Mouse (Mus musculus) adipose tissue, adult 10 weeks (tissue): ENCODE results near the gene Cnbp. TPM values are rescaled to one million over a fixed set of nuclear protein-coding genes. Genes with fewer than 3 reads are reported as not detected.

ENCODE experiments used
- polyA plus RNA-seq: library from polyadenylated mRNA; stranded (reverse); fragments of 350-450 nt; fragmentation: Illumina TruSeq; extraction: RNeasy Lipid Tissue Mini Kit (QIAGEN cat#74804); gene quantifications from one replicate; pipeline ENCODE4 v1.2.3, GENCODE M21; 2014; ENCODE audit warnings: low read depth, low replicate concordance

Cnbp gene
- polyA plus RNA-seq, result 298 TPM

GRCm38 (mm10) chr6:87850900-87851614 lies at the start of gene Cnbp:
TSS of gene Cnbp (minus strand) at chr6:87851106.

GRCm38 (mm10) chr6:87887594-87888233 lies 36.8 kb upstream of the Cnbp start, which contains the start of gene Copg1:
TSS of gene Copg1 (plus strand) at chr6:87887814.

DNA sequence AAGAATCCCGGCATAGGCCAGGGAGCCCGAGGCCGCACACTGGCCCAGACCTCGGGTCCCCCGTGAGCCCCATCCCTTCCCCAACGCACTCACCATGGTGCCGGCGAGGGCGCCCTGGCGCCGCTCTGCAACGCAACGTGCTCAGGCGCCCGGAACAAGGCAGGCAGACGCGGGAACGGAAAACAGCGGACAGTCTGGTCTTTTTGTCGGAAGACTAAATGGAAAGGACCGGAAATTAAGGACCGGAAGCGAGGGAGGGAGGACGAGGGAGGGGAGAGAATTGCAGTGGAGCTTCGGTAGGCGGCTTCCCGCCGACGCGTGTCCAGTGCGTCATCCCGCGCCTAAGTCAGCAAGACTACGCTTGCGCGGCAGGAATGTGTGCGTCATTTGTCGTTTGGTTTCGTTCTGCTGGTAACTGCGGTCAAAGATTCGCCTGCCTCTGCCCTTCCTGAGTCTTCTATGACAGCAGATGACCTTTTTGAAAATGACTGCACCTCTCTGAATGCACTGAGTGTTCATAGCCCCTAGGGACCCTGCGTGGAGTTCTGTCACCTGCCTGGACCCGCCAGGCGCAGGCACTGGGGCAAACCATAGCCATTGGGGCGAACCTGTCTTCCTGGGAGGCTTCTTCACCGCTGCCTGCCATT lies 12.2 kb downstream of the Cnbp start, which contains the start of gene Isy1:
Isy1 (minus strand) TSS at position 248 of the 647 bp plus-strand sequence.

GRCm38 (mm10) chr6:87835695-87836094 lies 15.2 kb downstream of the Cnbp start, which contains the start of gene Gm45140:
TSS of gene Gm45140 (minus strand) at chr6:87835795.

GRCm38 (mm10) chr6:87811675-87812338 lies 39.1 kb downstream of the Cnbp start, which contains the start of gene Rab43:
TSS of gene Rab43 (minus strand) at chr6:87812164.

Other genes with a start within 250 kb of the Cnbp start
- gene Aplf, start 178.9 kb downstream of the Cnbp start, polyA plus RNA-seq, result 7.8 TPM
- gene Efcc1, start 120.2 kb downstream of the Cnbp start, polyA plus RNA-seq, result 4.5 TPM
- 1.5 TPM for gene Gp9, start 73.0 kb downstream of the Cnbp start, polyA plus RNA-seq
- 31.3 TPM for gene Rab43, start 38.9 kb downstream of the Cnbp start, polyA plus RNA-seq
- not detected for gene Gm45140, start 15.3 kb downstream of the Cnbp start, polyA plus RNA-seq
- 25.6 TPM for gene Isy1, start 12.3 kb downstream of the Cnbp start, polyA plus RNA-seq
- gene Copg1, start 36.7 kb upstream of the Cnbp start, polyA plus RNA-seq, result 95.9 TPM
- gene Hmces, start 62.8 kb upstream of the Cnbp start, polyA plus RNA-seq, result 29.7 TPM
- 7.9 TPM for gene H1fx, start 130.5 kb upstream of the Cnbp start, polyA plus RNA-seq
- 258 TPM for gene Rab7, start 194.2 kb upstream of the Cnbp start, polyA plus RNA-seq
- gene Rpn1, start 233.4 kb upstream of the Cnbp start, polyA plus RNA-seq, result 210 TPM